In genomic region chr1:168676418-168677413, GRCm38 (mm10) we compare ENCODE assay signal across 11 mouse cellular contexts.
DNase-seq lines count a peak whose midpoint lies in the region; ATAC-seq and TF ChIP-seq lines count a peak whose summit lies in the region.
"Had no signal": no experiment of that assay in that cellular context is flagged by ENCODE, and none has a peak within 500 bp of the region (broad histone marks: within the 10 kb centered on the region; RNA-seq: fewer than 3 reads in every experiment).

No protein-coding gene starts in this region.

- no peak for TF ChIP-seq CTCF in cortical plate, adult 2 months (IDR thresholded peaks at IDR 0.05; ENCODE audit: extremely low read depth, insufficient read depth, low read length)
- TF ChIP-seq CTCF in intestine, postnatal 0 days (IDR thresholded peaks at IDR 0.05; ENCODE audit: low read depth), result no peak

- TF ChIP-seq POLR2A in cortical plate, adult 2 months (IDR thresholded peaks at IDR 0.05; ENCODE audit: extremely low read depth, insufficient read depth, low read length), result no peak

- no peaks in the 10 kb centered on the region for H3K36me3 ChIP-seq in heart, embryonic 16.5 days (ENCODE audit: control insufficient read depth, insufficient read depth)
- no peaks in the 10 kb centered on the region for H3K36me3 ChIP-seq in intestine, postnatal 0 days (ENCODE audit: control insufficient read depth, insufficient read depth)
- no peaks in the 10 kb centered on the region for H3K36me3 ChIP-seq in neural tube, embryonic 15.5 days
- H3K36me3 ChIP-seq: G1E had no signal

- H3K9me3 ChIP-seq in heart, embryonic 16.5 days (replicated peaks; ENCODE audit: control insufficient read depth, low read length), result no peaks in the 10 kb centered on the region
- no peaks in the 10 kb centered on the region for H3K9me3 ChIP-seq in intestine, postnatal 0 days (ENCODE audit: control insufficient read depth)
- no peaks in the 10 kb centered on the region for H3K9me3 ChIP-seq in neural tube, embryonic 15.5 days (replicated peaks)

- no peak for ATAC-seq in heart, embryonic 16.5 days (replicated peaks; ENCODE audit: extremely low read depth, insufficient read depth, low FRiP score)
- no peak for ATAC-seq in intestine, postnatal 0 days
- peak; percentile 81 for ATAC-seq in neural tube, embryonic 15.5 days (ENCODE audit: low FRiP score)
- ATAC-seq in inflammation-experienced regulatory T-cells, adult 6 months, result no peak
- no peak for ATAC-seq in granulocyte monocyte progenitor cell, adult 5-6 weeks (replicated peaks; ENCODE audit: poor library complexity, severe bottlenecking)
- no peak for ATAC-seq in megakaryocyte-erythroid progenitor cell, adult 5-6 weeks (replicated peaks; ENCODE audit: low FRiP score, low TSS enrichment, poor library complexity, severe bottlenecking)

- no peak for DNase-seq in heart, adult 9 months (ENCODE audit: low spot score in 2 of 2)

- H3K27ac ChIP-seq in heart, embryonic 16.5 days (ENCODE audit: low read length), result no peak overlapping the region
- no peak overlapping the region for H3K27ac ChIP-seq in cortical plate, adult 2 months (ENCODE audit: insufficient read depth, low read length)
- H3K27ac ChIP-seq in intestine, postnatal 0 days (ENCODE audit: low read depth, low read length), result no peak overlapping the region
- H3K27ac ChIP-seq in neural tube, embryonic 15.5 days (replicated peaks), result peak overlapping the region; percentile 38
- H3K27ac ChIP-seq: liver, embryonic 14.5 days had no signal

- peak overlapping the region; percentile 10; the same call in 1 of the 2 replicates for H3K4me3 ChIP-seq in heart, embryonic 16.5 days (ENCODE audit: low read length)
- H3K4me3 ChIP-seq in cortical plate, adult 2 months (ENCODE audit: insufficient read depth, low read length), result peak overlapping the region; percentile 27
- no peak overlapping the region for H3K4me3 ChIP-seq in intestine, postnatal 0 days (ENCODE audit: low read depth, low read length)
- peak overlapping the region; percentile 37 for H3K4me3 ChIP-seq in neural tube, embryonic 15.5 days (replicated peaks)
- H3K4me3 ChIP-seq: erythroblast, embryonic 14.5 days had no signal

- no peaks in the 10 kb centered on the region for H3K27me3 ChIP-seq in heart, embryonic 16.5 days (ENCODE audit: control insufficient read depth, insufficient read depth, low read length)
- H3K27me3 ChIP-seq in intestine, postnatal 0 days (replicated peaks; ENCODE audit: control insufficient read depth, insufficient read depth, low read length), result no peaks in the 10 kb centered on the region
- no peaks in the 10 kb centered on the region for H3K27me3 ChIP-seq in neural tube, embryonic 15.5 days (replicated peaks)

- WGBS in heart, embryonic 16.5 days, result 58% methylated on average over 29 of the region's 29 CpGs
- WGBS in intestine, postnatal 0 days, result 62% methylated on average over 29 of the region's 29 CpGs
- 27% methylated on average over 29 of the region's 29 CpGs for WGBS in neural tube, embryonic 15.5 days

- peak overlapping the region; percentile 36 for H3K4me2 ChIP-seq in heart, embryonic 16.5 days (ENCODE audit: low read depth, low read length)
- H3K4me2 ChIP-seq in intestine, postnatal 0 days (replicated peaks; ENCODE audit: low read depth), result 0 out of 2 replicates have a peak overlapping the region, but pooled peaks have one; percentile 27
- peak overlapping the region; percentile 67 for H3K4me2 ChIP-seq in neural tube, embryonic 15.5 days

- no peak overlapping the region for H3K9ac ChIP-seq in heart, embryonic 16.5 days (ENCODE audit: low read length)
- no peak overlapping the region for H3K9ac ChIP-seq in intestine, postnatal 0 days (ENCODE audit: low read depth, low read length)
- H3K9ac ChIP-seq in neural tube, embryonic 15.5 days (replicated peaks), result peak overlapping the region; percentile 42; the same call in 1 of the 2 replicates
- H3K9ac ChIP-seq: liver, embryonic 14.5 days had no signal

- H3K4me1 ChIP-seq in heart, embryonic 16.5 days (ENCODE audit: control insufficient read depth, insufficient read depth, low read length), result no peaks in the 10 kb centered on the region
- no peaks in the 10 kb centered on the region; the same call in 1 of the 2 replicates for H3K4me1 ChIP-seq in cortical plate, adult 2 months (ENCODE audit: control insufficient read depth, insufficient read depth, low read length)
- H3K4me1 ChIP-seq in intestine, postnatal 0 days (replicated peaks; ENCODE audit: control insufficient read depth, insufficient read depth, low read length), result no peaks in the 10 kb centered on the region
- H3K4me1 ChIP-seq in neural tube, embryonic 15.5 days, result no peaks in the 10 kb centered on the region
